Mouse (Mus musculus) brown adipose tissue, adult 24 weeks (tissue): Measurements from ENCODE around the gene Sod3. TPM values are rescaled to one million over a fixed set of nuclear protein-coding genes. Genes with fewer than 3 reads are reported as not detected.
A peak's percentile ranks its signal among the peaks of the same experiment; 100 is the strongest.

Experiments used
- H3K27ac ChIP-seq: fragments of 200-500 bp; replicated peaks from 2 replicates; pipeline ENCODE4 v1.5.1; 2012; ENCODE audit warnings: low read depth, mild to moderate bottlenecking, low read length
- H3K4me1 ChIP-seq: fragments of 200-500 bp; 2 replicates; pipeline ENCODE4 v1.6.1; 2012; ENCODE audit warnings: low read length, mixed read lengths; ENCODE audit not compliant: control insufficient read depth, insufficient read depth, insufficient read length
- H3K4me3 ChIP-seq: fragments of 200-500 bp; 2 replicates; pipeline ENCODE4 v1.5.1; 2012; ENCODE audit warnings: low read depth, mild to moderate bottlenecking, low read length, moderate library complexity; ENCODE audit not compliant: insufficient read depth
- polyA plus RNA-seq: library from polyadenylated mRNA; stranded (reverse); fragments of >200 nt; gene quantifications from 2 replicates; pipeline ENCODE4 v1.2.4, GENCODE M21; 2012; ENCODE audit not compliant: missing spikeins, insufficient read depth, insufficient read length

Sod3 gene
- polyA plus RNA-seq, 1 experiment = 143 TPM

DNA sequence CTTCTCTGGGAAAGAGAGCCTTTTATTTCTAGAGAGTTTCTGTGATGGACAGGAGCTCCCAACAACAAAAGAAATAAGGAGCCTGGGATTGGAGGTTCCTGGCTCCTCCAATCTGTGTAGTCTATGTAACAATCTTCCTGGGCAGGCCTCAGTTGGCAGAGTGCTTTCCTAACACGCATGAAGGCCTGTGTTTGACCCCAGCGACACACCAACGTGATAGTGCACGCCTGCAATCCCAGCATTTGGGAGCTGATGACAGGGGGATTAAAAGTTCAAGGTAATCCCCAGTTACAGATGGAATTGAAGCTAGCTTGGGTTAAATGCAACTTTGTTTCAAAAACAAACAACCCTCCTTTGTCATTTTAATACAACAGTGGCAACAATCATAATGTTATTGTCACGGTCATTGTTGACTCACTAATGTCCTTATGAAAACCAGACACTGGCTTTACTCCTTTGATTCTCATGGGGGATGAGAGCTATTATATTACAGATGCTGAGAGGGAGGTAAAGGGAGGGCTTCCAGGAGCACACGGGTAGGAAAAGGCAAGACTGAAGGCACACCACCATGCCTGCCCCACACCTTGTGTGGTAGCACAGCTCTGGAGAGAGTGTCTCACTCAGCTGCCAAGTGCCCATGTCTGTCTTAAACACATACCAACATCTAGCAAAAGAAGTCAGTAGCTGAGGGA, 669 bp upstream of the Sod3 start:
- H3K27ac ChIP-seq = peak overlapping the region; percentile 98
- no peak overlapping the region for H3K4me3 ChIP-seq
- H3K4me1 ChIP-seq = peaks cover 5% of the 10 kb centered on the region; the same call in 1 of the 2 replicates

- peak overlapping the region; percentile 41 for H3K27ac ChIP-seq
- H3K4me1 ChIP-seq = peaks cover 5% of the 10 kb centered on the region; the same call in 1 of the 2 replicates
- peak overlapping the region; percentile 69 for H3K4me3 ChIP-seq
These were observed 930 bp downstream of the Sod3 start for GRCm38 (mm10) chr5:52364521-52364920.

GRCm38 (mm10) chr5:52365930-52366329, 2.3 kb downstream of the Sod3 start:
- Histone ChIP-seq H3K4me1 (peaks cover 5% of the 10 kb centered on the region; the same call in 1 of the 2 replicates), H3K4me3 (no peak overlapping the region), H3K27ac (no peak overlapping the region)

- Histone ChIP-seq H3K4me1 (peaks cover 5% of the 10 kb centered on the region; the same call in 1 of the 2 replicates), H3K27ac (no peak overlapping the region), H3K4me3 (no peak overlapping the region)
These were observed 3.1 kb downstream of the Sod3 start for GRCm38 (mm10) chr5:52366661-52367060.

DNA sequence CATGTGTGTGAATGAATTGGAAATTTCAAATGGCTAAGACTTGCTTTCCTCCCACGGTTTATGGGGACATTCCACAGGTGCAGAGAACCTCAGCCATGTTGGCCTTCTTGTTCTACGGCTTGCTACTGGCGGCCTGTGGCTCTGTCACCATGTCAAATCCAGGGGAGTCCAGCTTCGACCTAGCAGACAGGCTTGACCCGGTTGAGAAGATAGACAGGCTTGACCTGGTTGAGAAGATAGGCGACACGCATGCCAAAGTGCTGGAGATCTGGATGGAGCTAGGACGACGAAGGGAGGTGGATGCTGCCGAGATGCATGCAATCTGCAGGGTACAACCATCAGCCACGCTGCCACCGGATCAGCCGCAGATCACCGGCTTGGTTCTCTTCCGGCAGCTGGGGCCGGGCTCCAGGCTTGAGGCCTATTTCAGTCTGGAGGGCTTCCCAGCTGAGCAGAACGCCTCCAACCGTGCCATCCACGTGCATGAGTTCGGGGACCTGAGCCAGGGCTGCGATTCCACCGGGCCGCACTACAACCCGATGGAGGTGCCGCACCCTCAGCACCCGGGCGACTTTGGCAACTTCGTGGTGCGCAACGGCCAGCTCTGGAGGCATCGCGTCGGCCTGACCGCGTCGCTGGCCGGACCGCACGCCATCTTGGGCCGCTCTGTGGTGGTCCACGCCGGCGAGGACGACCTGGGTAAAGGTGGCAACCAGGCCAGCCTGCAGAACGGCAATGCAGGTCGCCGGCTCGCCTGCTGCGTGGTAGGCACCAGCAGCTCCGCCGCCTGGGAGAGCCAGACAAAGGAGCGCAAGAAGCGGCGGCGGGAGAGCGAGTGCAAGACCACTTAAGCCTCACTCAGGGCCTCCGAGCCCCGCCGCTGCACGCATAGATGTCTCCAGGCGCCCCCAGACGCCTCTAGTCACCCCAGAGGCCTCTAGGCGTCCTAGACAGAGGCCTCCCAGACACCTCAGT, 4.6 kb downstream of the Sod3 start:
- peaks cover 5% of the 10 kb centered on the region; the same call in 1 of the 2 replicates for H3K4me1 ChIP-seq
- no peak overlapping the region for H3K4me3 ChIP-seq
- no peak overlapping the region for H3K27ac ChIP-seq

GRCm38 (mm10) chr5:52370901-52371300, 7.3 kb downstream of the Sod3 start:
- Histone ChIP-seq H3K27ac (no peak overlapping the region), H3K4me1 (peaks cover 5% of the 10 kb centered on the region; the same call in 1 of the 2 replicates), H3K4me3 (no peak overlapping the region)

GRCm38 (mm10) chr5:52375847-52376246, 12.3 kb downstream of the Sod3 start:
- no peak overlapping the region for H3K27ac ChIP-seq
- no peak overlapping the region for H3K4me3 ChIP-seq
- no peaks in the 10 kb centered on the region for H3K4me1 ChIP-seq

- H3K27ac ChIP-seq = no peak overlapping the region
- H3K4me3 ChIP-seq = no peak overlapping the region
- no peaks in the 10 kb centered on the region for H3K4me1 ChIP-seq
These were observed 19.2 kb downstream of the Sod3 start for GRCm38 (mm10) chr5:52382837-52383236.

GRCm38 (mm10) chr5:52383748-52384147, 20.2 kb downstream of the Sod3 start:
- H3K4me1 ChIP-seq = no peaks in the 10 kb centered on the region
- no peak overlapping the region for H3K27ac ChIP-seq

GRCm38 (mm10) chr5:52386016-52386415, 22.4 kb downstream of the Sod3 start:
- no peaks in the 10 kb centered on the region for H3K4me1 ChIP-seq
- H3K4me3 ChIP-seq = no peak overlapping the region
- H3K27ac ChIP-seq = no peak overlapping the region

More at GRCm38 (mm10) chr5:52383748-52384147, 20.2 kb downstream of the Sod3 start:
- H3K4me3 ChIP-seq = no peak overlapping the region

- Histone ChIP-seq H3K4me3 (no peak overlapping the region), H3K4me1 (no peaks in the 10 kb centered on the region), H3K27ac (no peak overlapping the region)
These were observed 24.6 kb downstream of the Sod3 start for GRCm38 (mm10) chr5:52388092-52388749.

DNA sequence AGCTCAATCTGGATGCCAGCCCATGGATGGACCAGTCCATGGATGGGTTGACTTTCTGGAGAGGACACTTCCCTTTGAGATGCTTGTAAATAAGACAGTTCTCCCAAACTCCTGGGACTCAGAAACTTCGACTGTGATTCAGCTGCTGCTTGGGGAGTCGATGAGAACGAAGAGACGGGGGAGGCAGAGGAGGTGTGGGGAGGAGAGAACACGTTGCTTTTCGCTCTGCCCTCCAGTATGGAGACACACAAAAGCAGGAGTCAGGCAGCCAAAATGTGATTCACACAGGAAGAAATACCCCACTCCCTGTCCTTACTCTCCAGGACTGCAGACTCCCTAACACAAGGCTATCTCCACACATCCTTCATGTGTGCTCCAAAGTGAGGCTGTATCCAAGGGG, 26.8 kb downstream of the Sod3 start:
- Histone ChIP-seq H3K27ac (no peak overlapping the region), H3K4me1 (no peaks in the 10 kb centered on the region), H3K4me3 (no peak overlapping the region)

- Histone ChIP-seq H3K4me1 (no peaks in the 10 kb centered on the region), H3K4me3 (no peak overlapping the region), H3K27ac (no peak overlapping the region)
These were observed 27.9 kb downstream of the Sod3 start for GRCm38 (mm10) chr5:52391471-52391870.

DNA sequence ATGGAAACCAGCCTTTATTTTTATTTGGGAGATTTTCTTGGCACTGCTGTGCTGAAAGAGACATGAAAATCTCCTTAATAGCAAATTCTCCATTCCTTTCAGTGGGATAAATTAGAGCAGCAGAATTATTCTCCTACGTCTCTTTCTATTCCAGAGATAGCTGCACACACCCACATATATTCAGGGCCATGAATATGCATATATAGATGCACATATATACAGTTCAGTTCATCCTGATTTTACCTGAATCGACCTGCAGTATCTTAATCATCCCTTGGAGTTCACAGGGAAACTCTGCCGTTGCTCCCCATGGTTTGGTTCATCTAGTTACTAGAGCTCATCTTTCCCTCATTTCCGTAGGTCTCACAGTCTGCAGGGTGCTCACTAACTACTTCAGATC, 30.2 kb downstream of the Sod3 start:
- H3K27ac ChIP-seq = no peak overlapping the region
- no peak overlapping the region for H3K4me3 ChIP-seq
- H3K4me1 ChIP-seq = no peaks in the 10 kb centered on the region

- Histone ChIP-seq H3K4me3 (no peak overlapping the region), H3K27ac (no peak overlapping the region), H3K4me1 (no peaks in the 10 kb centered on the region)
These were observed 40.8 kb downstream of the Sod3 start for GRCm38 (mm10) chr5:52404373-52404772.
